Mouse (Mus musculus) C2C12 (cell line): ENCODE measurements around the gene S100pbp.

Experiments used
- CTCF ChIP-seq: IDR thresholded peaks from one replicate; pipeline ENCODE4 v1.5.1; 2011; ENCODE audit not compliant: control insufficient read depth, insufficient read depth, insufficient read length
- MAX ChIP-seq: IDR thresholded peaks from one replicate; pipeline ENCODE4 v1.6.1; 2011; ENCODE audit warnings: mild to moderate bottlenecking, control low read depth
- USF1 ChIP-seq: IDR thresholded peaks from one replicate; pipeline ENCODE4 v1.6.1; 2011; ENCODE audit warnings: low read depth, mild to moderate bottlenecking, control low read depth, moderate library complexity

DNA sequence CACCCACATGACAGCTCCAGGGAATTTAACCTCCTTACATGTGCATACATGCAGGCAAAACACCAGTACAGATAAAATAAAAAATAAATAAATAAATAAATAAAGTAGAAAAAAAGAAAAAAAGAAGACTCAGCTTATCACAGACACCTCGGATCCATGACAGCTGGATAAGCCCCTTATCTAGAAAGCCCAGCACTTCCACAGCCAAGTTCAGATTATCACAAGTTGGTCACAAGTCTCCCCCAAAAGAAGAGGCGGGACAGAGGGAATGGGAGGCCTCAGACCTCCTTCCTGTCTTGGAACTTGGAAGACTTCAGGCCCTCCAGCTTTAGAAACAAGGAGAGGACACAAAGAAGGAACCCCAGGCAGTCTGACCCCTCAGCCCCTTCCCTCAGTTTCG lies 45.6 kb upstream of the S100pbp start:
- TF ChIP-seq CTCF, result no peak
- no peak for TF ChIP-seq MAX
- TF ChIP-seq USF1, result no peak
